Mouse (Mus musculus) liver, embryonic 16.5 days (tissue): Measurements from ENCODE around the gene Rps21. TPM values are rescaled to one million over a fixed set of nuclear protein-coding genes. Genes with fewer than 3 reads are reported as not detected.

ENCODE experiments used
- ATAC-seq: fragments of 200-750 bp; cut with Nextera tagmentation; 2 replicates; pipeline ENCODE4 v1.8.0; 2017; ENCODE audit warnings: low read depth, mild to moderate bottlenecking, moderate number of reproducible peaks, moderate library complexity
- H3K27ac ChIP-seq: fragments of 300-500 bp; sonication (generic); 2 replicates; pipeline ENCODE4 v1.5.1; 2014; ENCODE audit warnings: mild to moderate bottlenecking, low read length
- H3K27me3 ChIP-seq: fragments of 300-500 bp; sonication (generic); 2 replicates; pipeline ENCODE4 v1.6.1; 2014; ENCODE audit warnings: low read depth, low read length, mixed read lengths; ENCODE audit not compliant: control insufficient read depth, insufficient read depth
- H3K36me3 ChIP-seq: fragments of 300-500 bp; sonication (generic); 2 replicates; pipeline ENCODE4 v1.6.1; 2014; ENCODE audit warnings: mild to moderate bottlenecking; ENCODE audit not compliant: control insufficient read depth, insufficient read depth
- H3K4me1 ChIP-seq: fragments of 300-500 bp; sonication (generic); 2 replicates; pipeline ENCODE4 v1.6.1; 2014; ENCODE audit warnings: low read depth, low read length, mixed read lengths; ENCODE audit not compliant: control insufficient read depth
- H3K4me2 ChIP-seq: fragments of 300-500 bp; sonication (generic); 2 replicates; pipeline ENCODE4 v1.6.1; 2014; ENCODE audit warnings: low read depth, low read length, mixed read lengths
- H3K4me3 ChIP-seq: fragments of 300-500 bp; sonication (generic); 2 replicates; pipeline ENCODE4 v1.5.1; 2014; ENCODE audit warnings: low read depth, mild to moderate bottlenecking, low read length
- H3K9ac ChIP-seq: fragments of 300-500 bp; sonication (generic); 2 replicates; pipeline ENCODE4 v1.6.1; 2014; ENCODE audit warnings: low read depth, low read length
- H3K9me3 ChIP-seq: fragments of 300-500 bp; sonication (generic); replicated peaks from 2 replicates; pipeline ENCODE4 v1.6.1; 2016; ENCODE audit warnings: low read length; ENCODE audit not compliant: control insufficient read depth
- WGBS: fragments of 180-500 bp; shearing (Covaris S2); extraction: QIAGEN DNeasy Blood & Tissue Kit; methylation state at CpG from one replicate; pipeline ENCODE4 v1.1.7; 2014; ENCODE audit not compliant: insufficient replicate concordance; 5-methylcytosine and 5-hydroxymethylcytosine counted together
- microRNA-seq: library from miRNA; unstranded; fragments of <30 nt; microRNA quantifications from one replicate; pipeline ENCODE4, GENCODE M21; 2016
- polyA plus RNA-seq: library from polyadenylated mRNA; unstranded; fragments of >200 nt; fragmentation: Nextera tagmentation; extraction: Ambion mirVana; gene quantifications from 2 replicates; pipeline ENCODE4 v1.2.1, GENCODE M21; 2015

The Rps21 gene
- polyA plus RNA-seq, 1 experiment from 2014 or later = 262 TPM

DNA sequence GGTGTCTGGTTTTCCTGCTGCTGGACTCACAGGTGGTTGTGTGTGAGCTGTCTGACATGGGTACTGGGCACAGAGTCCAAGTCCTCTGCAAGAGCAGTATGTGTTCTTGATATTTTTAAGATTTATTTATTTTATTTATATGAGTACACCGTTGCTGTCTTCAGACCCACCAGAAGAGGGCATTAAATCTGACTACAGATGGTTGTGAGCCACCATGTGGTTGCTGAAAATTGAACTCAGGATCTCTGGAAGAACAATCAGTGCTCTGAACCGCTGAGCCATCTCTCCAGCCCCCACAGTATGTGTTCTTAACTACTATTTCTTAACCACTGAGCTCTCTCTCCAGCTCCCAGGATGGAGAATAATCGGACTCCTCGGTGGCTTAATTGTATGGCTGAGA lies 45.0 kb downstream of the Rps21 start:
- ATAC-seq = no peak
- Histone ChIP-seq H3K9me3 (no peaks in the 10 kb centered on the region), H3K27me3 (no peaks in the 10 kb centered on the region), H3K4me3 (no peak overlapping the region), H3K27ac (no peak overlapping the region), H3K4me1 (no peaks in the 10 kb centered on the region), H3K4me2 (no peak overlapping the region), H3K9ac (no peak overlapping the region), H3K36me3 (no peaks in the 10 kb centered on the region)
- 61% methylated on average over 4 of the region's 4 CpGs for WGBS

DNA sequence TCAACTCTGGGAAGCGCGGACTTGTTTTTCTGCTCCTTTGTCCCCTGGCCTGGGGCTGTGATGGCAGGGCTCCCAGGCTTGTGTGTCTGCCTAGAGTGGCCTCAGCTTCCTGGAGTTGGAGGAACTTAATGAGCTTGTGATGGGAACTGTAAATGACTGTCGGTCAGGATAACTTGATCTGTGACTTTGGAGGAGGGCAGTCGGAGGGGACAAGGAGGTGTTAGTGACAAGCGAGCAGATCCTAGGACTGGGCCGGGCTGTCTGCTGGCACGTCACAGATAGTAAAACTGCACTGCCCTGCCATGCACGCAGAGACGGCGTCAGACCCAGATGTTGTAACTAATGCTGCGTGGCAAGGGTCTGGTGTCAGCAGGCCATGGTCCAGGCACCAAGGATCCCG lies 46.3 kb downstream of the Rps21 start:
- H3K27me3 ChIP-seq = no peaks in the 10 kb centered on the region
- H3K9me3 ChIP-seq = no peaks in the 10 kb centered on the region
- 69% methylated on average over 12 of the region's 12 CpGs for WGBS
- H3K9ac ChIP-seq = no peak overlapping the region
- no peaks in the 10 kb centered on the region for H3K36me3 ChIP-seq
- H3K27ac ChIP-seq = no peak overlapping the region
- no peaks in the 10 kb centered on the region for H3K4me1 ChIP-seq
- no peak for ATAC-seq
- no peak overlapping the region for H3K4me3 ChIP-seq
- no peak overlapping the region for H3K4me2 ChIP-seq

DNA sequence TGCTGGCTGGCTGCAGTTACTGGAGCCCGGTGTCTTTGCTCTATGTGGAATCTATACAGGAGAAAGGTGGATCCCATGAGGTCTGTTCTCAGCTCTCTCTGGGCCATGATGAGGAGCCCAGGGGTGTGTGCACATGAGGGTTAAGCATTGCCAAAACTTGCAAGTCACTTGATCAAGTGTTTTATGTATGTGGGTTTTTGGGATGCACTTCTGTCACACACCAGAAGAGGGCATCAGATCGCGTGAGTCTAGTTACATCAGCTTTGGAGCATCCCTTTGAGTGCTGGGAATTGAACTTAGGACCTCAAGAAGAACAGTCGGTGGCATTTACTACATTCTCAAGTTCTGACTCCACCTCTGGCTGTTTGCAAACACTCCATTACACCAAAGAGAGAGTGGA lies 47.4 kb downstream of the Rps21 start:
- Histone ChIP-seq H3K9ac (no peak overlapping the region), H3K4me2 (no peak overlapping the region), H3K4me3 (no peak overlapping the region), H3K27ac (no peak overlapping the region), H3K4me1 (no peaks in the 10 kb centered on the region), H3K9me3 (no peaks in the 10 kb centered on the region), H3K27me3 (no peaks in the 10 kb centered on the region), H3K36me3 (no peaks in the 10 kb centered on the region)
- 48% methylated on average over 4 of the region's 4 CpGs for WGBS
- ATAC-seq = no peak

DNA sequence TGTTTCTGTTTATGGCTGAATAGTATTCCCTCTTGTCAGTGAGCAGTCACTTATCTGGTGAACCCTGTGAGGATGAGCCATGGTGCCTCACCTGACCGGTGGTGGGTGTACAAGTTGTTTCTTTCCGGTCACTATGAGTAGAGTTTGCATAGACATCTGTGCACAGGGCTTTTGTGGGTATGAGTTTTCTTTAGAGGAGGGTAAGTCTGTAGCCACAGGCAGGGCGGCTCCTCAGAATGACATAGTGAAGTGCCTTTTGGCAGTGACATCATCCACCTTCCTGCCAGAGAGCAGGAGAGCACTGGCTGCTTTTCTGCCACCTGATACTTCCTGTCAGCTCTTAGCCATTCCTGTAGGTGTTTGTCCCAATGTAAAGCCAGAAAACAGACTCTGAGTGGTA lies 48.3 kb downstream of the Rps21 start:
- H3K27ac ChIP-seq = no peak overlapping the region
- no peaks in the 10 kb centered on the region; the same call in 1 of the 2 replicates for H3K4me1 ChIP-seq
- H3K4me3 ChIP-seq = no peak overlapping the region
- no peak for ATAC-seq
- H3K9ac ChIP-seq = no peak overlapping the region
- no peaks in the 10 kb centered on the region for H3K27me3 ChIP-seq
- no peaks in the 10 kb centered on the region for H3K36me3 ChIP-seq
- no peak overlapping the region for H3K4me2 ChIP-seq
- no peaks in the 10 kb centered on the region for H3K9me3 ChIP-seq
- 59% methylated on average over 3 of the region's 3 CpGs for WGBS

DNA sequence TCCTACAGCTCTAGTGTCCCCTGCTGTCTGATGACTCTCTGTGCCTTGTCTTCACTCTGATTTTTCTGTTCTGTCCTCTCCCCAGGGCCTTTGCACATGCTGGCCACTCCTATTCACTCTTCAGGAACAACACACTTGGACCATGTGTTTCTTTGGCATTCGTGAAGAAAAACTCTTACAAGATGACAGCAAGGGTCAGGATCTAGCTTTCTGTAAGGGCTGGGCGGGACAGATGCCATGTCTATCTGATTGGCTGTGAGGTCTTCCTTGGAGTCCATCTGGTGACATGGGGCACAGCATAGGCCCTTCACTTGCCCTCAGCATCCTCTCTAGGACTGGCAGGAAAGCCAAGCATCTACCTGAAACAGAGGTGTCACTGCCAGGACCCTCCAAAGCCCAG lies 48.8 kb downstream of the Rps21 start:
- H3K4me3 ChIP-seq = no peak overlapping the region
- H3K9ac ChIP-seq = no peak overlapping the region
- no peaks in the 10 kb centered on the region for H3K9me3 ChIP-seq
- ATAC-seq = no peak
- no peaks in the 10 kb centered on the region for H3K36me3 ChIP-seq
- no peak overlapping the region for H3K4me2 ChIP-seq
- WGBS = 41% methylated on average over 2 of the region's 2 CpGs
- no peaks in the 10 kb centered on the region for H3K27me3 ChIP-seq
- no peak overlapping the region for H3K27ac ChIP-seq
- no peaks in the 10 kb centered on the region; the same call in 1 of the 2 replicates for H3K4me1 ChIP-seq

DNA sequence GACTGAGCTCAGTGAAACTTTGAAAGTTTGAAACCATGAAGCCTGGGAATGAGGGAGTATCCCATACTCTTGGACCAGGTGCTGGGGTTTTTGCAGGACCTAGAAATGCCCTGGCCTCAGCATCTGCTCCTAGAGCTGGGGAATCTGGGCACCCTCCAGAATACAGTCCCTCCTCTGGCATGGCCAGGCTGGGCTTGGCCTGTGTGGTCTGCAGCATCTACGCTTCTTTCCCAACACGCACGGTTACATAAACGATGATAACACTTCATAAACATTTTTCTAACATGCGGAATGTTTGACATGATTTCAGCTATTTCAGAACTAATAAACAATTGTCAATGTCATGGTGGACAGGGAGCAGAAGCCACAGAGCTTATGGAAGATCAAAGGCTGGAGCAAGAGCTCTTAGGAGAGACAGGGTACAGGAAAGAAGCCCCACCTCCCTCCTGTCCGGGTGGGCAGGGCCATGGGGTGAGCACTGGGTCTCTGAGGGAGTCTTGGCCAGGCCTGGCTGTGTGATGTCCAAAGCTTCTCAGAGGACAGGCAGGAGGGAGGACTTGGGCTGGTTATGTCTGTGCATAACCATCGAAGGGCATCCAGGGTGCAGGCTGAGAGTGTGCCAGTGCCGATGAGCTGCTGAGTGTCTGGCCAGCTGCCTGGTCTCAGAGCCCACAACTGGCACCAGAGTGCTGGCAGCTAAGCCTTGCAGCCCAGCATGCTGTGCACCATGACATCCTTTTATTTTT lies 49.4 kb downstream of the Rps21 start:
- WGBS = 70% methylated on average over 8 of the region's 8 CpGs
- no peaks in the 10 kb centered on the region; the same call in 1 of the 2 replicates for H3K4me1 ChIP-seq
- H3K4me3 ChIP-seq = no peak overlapping the region
- no peaks in the 10 kb centered on the region for H3K36me3 ChIP-seq
- no peaks in the 10 kb centered on the region for H3K9me3 ChIP-seq
- H3K27ac ChIP-seq = no peak overlapping the region
- H3K9ac ChIP-seq = no peak overlapping the region
- no peak for ATAC-seq
- H3K27me3 ChIP-seq = no peaks in the 10 kb centered on the region
- no peak overlapping the region for H3K4me2 ChIP-seq

DNA sequence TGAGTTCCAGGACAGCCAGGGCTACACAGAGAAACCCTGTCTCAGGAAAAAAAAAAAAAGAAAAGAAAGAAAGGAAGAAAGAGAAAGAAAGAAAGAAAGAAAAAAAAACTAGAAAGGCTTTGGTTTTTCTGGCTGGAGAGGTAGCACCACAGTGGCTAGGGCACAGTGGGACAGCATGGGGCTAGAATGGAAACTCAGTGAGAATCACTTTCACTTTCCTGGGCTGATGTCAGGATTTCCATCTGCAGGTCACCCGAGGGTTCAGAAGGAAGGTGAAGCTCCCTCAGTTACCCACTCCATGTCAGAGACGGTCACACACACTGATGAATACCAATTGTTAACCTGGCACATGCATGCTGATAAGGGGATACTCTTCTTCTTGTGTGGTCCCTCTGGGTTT lies 50.5 kb downstream of the Rps21 start:
- no peak overlapping the region for H3K27ac ChIP-seq
- no peak overlapping the region for H3K4me2 ChIP-seq
- 35% methylated on average over 2 of the region's 2 CpGs for WGBS
- H3K9me3 ChIP-seq = no peaks in the 10 kb centered on the region
- H3K27me3 ChIP-seq = no peaks in the 10 kb centered on the region
- no peaks in the 10 kb centered on the region for H3K36me3 ChIP-seq
- H3K4me3 ChIP-seq = no peak overlapping the region
- no peaks in the 10 kb centered on the region; the same call in 1 of the 2 replicates for H3K4me1 ChIP-seq
- no peak overlapping the region for H3K9ac ChIP-seq
- no peak for ATAC-seq

Small RNA genes lying within 50 kb of the gene (microRNA-seq; reads per million reads assigned to microRNA genes)
- gene Mir3091 = 2.5 reads per million, percentile 4 among the genes with 10 or more reads in this experiment

Other genes starting within 250 kb of the Rps21 start
- gene Lsm14b, start 232.4 kb upstream of the Rps21 start, polyA plus RNA-seq = 0.86 and 0.91 TPM in 2 replicates
- 214 and 234 TPM in 2 replicates for gene Psma7, start 214.9 kb upstream of the Rps21 start, polyA plus RNA-seq
- gene Ss18l1, start 214.9 kb upstream of the Rps21 start, polyA plus RNA-seq = 1.0 and 1.1 TPM in 2 replicates
- 9.7 and 11.1 TPM in 2 replicates for gene Mtg2, start 186.8 kb upstream of the Rps21 start, polyA plus RNA-seq
- gene Hrh3, start 152.9 kb upstream of the Rps21 start, polyA plus RNA-seq = not detected in 2 replicates
- gene Osbpl2, start 138.1 kb upstream of the Rps21 start, polyA plus RNA-seq = 8.7 and 10.2 TPM in 2 replicates
- 91.4 and 96.6 TPM in 2 replicates for gene Adrm1, start 85.9 kb upstream of the Rps21 start, polyA plus RNA-seq
- gene Lama5, start 31.5 kb upstream of the Rps21 start, polyA plus RNA-seq = 2.0 and 2.6 TPM in 2 replicates
- gene Cables2, start 16.1 kb downstream of the Rps21 start, polyA plus RNA-seq = 1.3 and 1.7 TPM in 2 replicates
- not detected in 2 replicates for gene Rbbp8nl, start 32.5 kb downstream of the Rps21 start, polyA plus RNA-seq
- gene Gata5, start 77.3 kb downstream of the Rps21 start, polyA plus RNA-seq = 0.16 and 0.38 TPM in 2 replicates
- 0.84 and 0.86 TPM in 2 replicates for gene Slco4a1, start 198.9 kb downstream of the Rps21 start, polyA plus RNA-seq
- gene Ntsr1, start 242.6 kb downstream of the Rps21 start, polyA plus RNA-seq = 0.02 TPM in 1 of 2 replicates, not detected in the other